Mouse (Mus musculus) heart, adult 2 months (tissue): ENCODE data around the gene Aak1.

Experiments
- CTCF ChIP-seq: fragments of 200-600 bp; IDR thresholded peaks from 2 replicates; pipeline ENCODE4 v1.8.1; 2022; ENCODE audit warnings: antibody characterized with exemption, mild to moderate bottlenecking, moderate library complexity
- EP300 ChIP-seq: fragments of 200-500 bp; IDR thresholded peaks from 2 replicates; pipeline ENCODE4 v1.6.1; 2011; ENCODE audit warnings: low read depth, low read length, control low read depth; ENCODE audit not compliant: insufficient read depth

- TF ChIP-seq EP300 = no peak
- no peak for TF ChIP-seq CTCF
Measured at GRCm38 (mm10) chr6:86879314-86879713, 30.0 kb downstream of the Aak1 start.
